Mouse (Mus musculus) testis, adult 2 months (tissue): ENCODE data around the gene Notum.

Source experiments
- CTCF ChIP-seq: fragments of 200-500 bp; IDR thresholded peaks from 2 replicates; pipeline ENCODE4 v1.5.1; 2012; ENCODE audit warnings: low read depth, mild to moderate bottlenecking, inconsistent platforms, low read length, moderate library complexity; ENCODE audit not compliant: control insufficient read depth, insufficient read depth, insufficient replicate concordance
- POLR2A ChIP-seq: fragments of 200-500 bp; IDR thresholded peaks from 2 replicates; pipeline ENCODE4 v1.6.1; 2012; ENCODE audit warnings: low read depth, mild to moderate bottlenecking, inconsistent platforms, low read length, moderate library complexity; ENCODE audit not compliant: control insufficient read depth

- TF ChIP-seq CTCF (no peak), POLR2A (no peak)
Observed at GRCm38 (mm10) chr11:120629341-120629730, 31.6 kb downstream of the Notum start.
